Comparison of ENCODE assay signal across 8 mouse cellular contexts in genomic region chr7:89337711-89338349, GRCm38 (mm10).
DNase-seq lines count a peak whose midpoint lies in the region; ATAC-seq and TF ChIP-seq lines count a peak whose summit lies in the region.

No protein-coding gene starts in this region.

- no peak for DNase-seq in heart, embryonic 10.5 days (ENCODE audit: low spot score)
- DNase-seq in heart, adult 11 months: no peak
- DNase-seq in forebrain, embryonic 11.5 days (ENCODE audit: low spot score): no peak
- no peak for DNase-seq in liver, embryonic 14.5 days (ENCODE audit: low read depth in 3 of 3, low spot score in 3 of 3)
- no peak for DNase-seq in adrenal gland, adult (ENCODE audit: inconsistent age in 2 of 2, low spot score in 1 of 2)
- no peak for DNase-seq in right cerebral cortex, adult 18-20 months
- no peak for DNase-seq in gastrocnemius, postnatal 4 days (ENCODE audit: low spot score in 2 of 2)

- H3K4me1 ChIP-seq in heart, embryonic 10.5 days: peaks cover 17% of the 10 kb centered on the region
- H3K4me1 ChIP-seq in forebrain, embryonic 11.5 days (replicated peaks; ENCODE audit: control insufficient read depth, insufficient read depth, low read length): no peaks in the 10 kb centered on the region; the same call in 1 of the 2 replicates
- peaks cover 9 to 13% of the 10 kb centered on the region in 2 experiments for H3K4me1 ChIP-seq in liver, embryonic 14.5 days (replicated peaks; ENCODE audit: control insufficient read depth in 2 of 2, insufficient read depth in 2 of 2, low read length in 1 of 2)

- H3K4me3 ChIP-seq in heart, embryonic 10.5 days: peak overlapping the region; percentile 97
- H3K4me3 ChIP-seq in C2C12 (ENCODE audit: insufficient read depth, poor library complexity, severe bottlenecking): peak overlapping the region; percentile 61
- peak overlapping the region; percentile 81 for H3K4me3 ChIP-seq in forebrain, embryonic 11.5 days (ENCODE audit: low read depth, low read length)
- H3K4me3 ChIP-seq in liver, embryonic 14.5 days (ENCODE audit: insufficient read depth in 1 of 2, low read depth in 2 of 2, low read length in 2 of 2): peak overlapping the region; percentile 81 to 89

- H3K79me2 ChIP-seq in C2C12 (ENCODE audit: control insufficient read depth, insufficient read depth): peaks cover 31% of the 10 kb centered on the region

- TF ChIP-seq CTCF in C2C12 (IDR thresholded peaks at IDR 0.05; ENCODE audit: control insufficient read depth, insufficient read depth, insufficient read length): no peak
- TF ChIP-seq CTCF in liver, embryonic 14.5 days (IDR thresholded peaks at IDR 0.05; ENCODE audit: low read depth): no peak

- H3K9me3 ChIP-seq in heart, embryonic 10.5 days: no peaks in the 10 kb centered on the region
- no peaks in the 10 kb centered on the region for H3K9me3 ChIP-seq in forebrain, embryonic 11.5 days (ENCODE audit: control insufficient read depth, low read length)
- no peaks in the 10 kb centered on the region for H3K9me3 ChIP-seq in liver, embryonic 14.5 days (ENCODE audit: control insufficient read depth, low read length)

- peak overlapping the region; percentile 95 for H3K27ac ChIP-seq in heart, embryonic 10.5 days
- no peak overlapping the region for H3K27ac ChIP-seq in forebrain, embryonic 11.5 days (ENCODE audit: low read depth, low read length)
- H3K27ac ChIP-seq in liver, embryonic 14.5 days: no peak overlapping the region

- H3K27me3 ChIP-seq in heart, embryonic 10.5 days (ENCODE audit: insufficient read depth, poor library complexity, severe bottlenecking): no peaks in the 10 kb centered on the region
- H3K27me3 ChIP-seq in C2C12 (ENCODE audit: control insufficient read depth, insufficient read depth, insufficient read length): no peaks in the 10 kb centered on the region
- H3K27me3 ChIP-seq in forebrain, embryonic 11.5 days (ENCODE audit: control insufficient read depth, insufficient read depth, low read length): no peaks in the 10 kb centered on the region
- no peaks in the 10 kb centered on the region for H3K27me3 ChIP-seq in liver, embryonic 14.5 days (ENCODE audit: control insufficient read depth, insufficient read depth, low read length)

- peak overlapping the region; percentile 92 for H3K4me2 ChIP-seq in forebrain, embryonic 11.5 days (ENCODE audit: low read depth, low read length, severe bottlenecking)
- peak overlapping the region; percentile 88 for H3K4me2 ChIP-seq in liver, embryonic 14.5 days (ENCODE audit: low read depth)

- WGBS in heart, embryonic 10.5 days: 33% methylated on average over 10 of the region's 10 CpGs
- 50% methylated on average over 10 of the region's 10 CpGs for WGBS in forebrain, embryonic 11.5 days
- WGBS in liver, embryonic 14.5 days (ENCODE audit: insufficient replicate concordance): 22% methylated on average over 10 of the region's 10 CpGs

- H3K9ac ChIP-seq in forebrain, embryonic 11.5 days (ENCODE audit: low read length): peak overlapping the region; percentile 81
- peak overlapping the region; percentile 71 for H3K9ac ChIP-seq in liver, embryonic 14.5 days (replicated peaks)

- ATAC-seq in forebrain, embryonic 11.5 days (replicated peaks; ENCODE audit: low FRiP score): no peak; the same call in none of the 2 replicates
- ATAC-seq in liver, embryonic 14.5 days (ENCODE audit: insufficient read depth): no peak

- peak overlapping the region; percentile 63 for H3ac ChIP-seq in C2C12 (ENCODE audit: control insufficient read depth, insufficient read length, low read depth)

- H3K79me3 ChIP-seq in C2C12 (ENCODE audit: low read depth): peaks cover 11% of the 10 kb centered on the region

- H3K36me3 ChIP-seq in heart, embryonic 10.5 days: no peaks in the 10 kb centered on the region
- no peaks in the 10 kb centered on the region for H3K36me3 ChIP-seq in C2C12 (ENCODE audit: control insufficient read depth, insufficient read depth)
- H3K36me3 ChIP-seq in forebrain, embryonic 11.5 days (ENCODE audit: control insufficient read depth, insufficient read depth, low read length): no peaks in the 10 kb centered on the region
- no peaks in the 10 kb centered on the region for H3K36me3 ChIP-seq in liver, embryonic 14.5 days (replicated peaks; ENCODE audit: control insufficient read depth, insufficient read depth, low read depth)

- no peak for TF ChIP-seq EP300 in liver, embryonic 14.5 days (IDR thresholded peaks at IDR 0.05; ENCODE audit: low read depth)

TF ChIP-seq in C2C12, 6 proteins besides CTCF, POLR2A, EP300 and RAD21:
- TF ChIP-seq MYOG (IDR thresholded peaks at IDR 0.05; ENCODE audit: control insufficient read depth, extremely low read depth, insufficient read length) (no peak), MAX (IDR thresholded peaks at IDR 0.05) (no peak), MYOD1 (IDR thresholded peaks at IDR 0.05; ENCODE audit: control insufficient read depth, insufficient read length, low read depth) (no peak), USF1 (IDR thresholded peaks at IDR 0.05; ENCODE audit: low read depth) (no peak), FOSL1 (IDR thresholded peaks at IDR 0.05; ENCODE audit: insufficient read depth, low read length, poor library complexity, severe bottlenecking) (no peak), CEBPB (IDR thresholded peaks at IDR 0.05; ENCODE audit: low read depth) (no peak)
TF ChIP-seq in C2C12: peak in this region for 0.
